Mouse (Mus musculus) spleen, postnatal 36 days (tissue): ENCODE measurements around the gene Vsx1.

Experiments
- DNase-seq, 2 experiments: peaks; one replicate each; pipeline ENCODE4 v3.0.0; 2022; ENCODE audit warnings: low spot score in 2 of 2, mixed read lengths in 1 of 2

Vsx1 gene

GRCm38 (mm10) chr2:150689223-150689800, at the start of gene Vsx1:
Vsx1 (minus strand) TSS chr2:150689360.
- DNase-seq: no peak

GRCm38 (mm10) chr2:150737881-150738280, 48.7 kb upstream of the Vsx1 start:
- DNase-seq: no peak

- DNase-seq: no peak
Observed at GRCm38 (mm10) chr2:150735756-150736576, 46.8 kb upstream of the Vsx1 start.

- DNase-seq: no peak
Observed at GRCm38 (mm10) chr2:150712167-150712674, 23.1 kb upstream of the Vsx1 start.

- DNase-seq: no peak
Observed at GRCm38 (mm10) chr2:150691481-150692170, 2.5 kb upstream of the Vsx1 start.

- DNase-seq: no peak
Observed at GRCm38 (mm10) chr2:150690216-150690615, 1.1 kb upstream of the Vsx1 start.

- no peak for DNase-seq
Observed at GRCm38 (mm10) chr2:150688541-150689186, 496 bp downstream of the Vsx1 start.

GRCm38 (mm10) chr2:150687871-150688540, 1.2 kb downstream of the Vsx1 start:
- DNase-seq: no peak

- no peak for DNase-seq
Observed at GRCm38 (mm10) chr2:150685389-150685788, 3.8 kb downstream of the Vsx1 start.

GRCm38 (mm10) chr2:150684451-150684850, 4.7 kb downstream of the Vsx1 start:
- DNase-seq: no peak

- no peak for DNase-seq
Observed at GRCm38 (mm10) chr2:150681581-150681980, 7.6 kb downstream of the Vsx1 start.

GRCm38 (mm10) chr2:150678392-150678791, 10.8 kb downstream of the Vsx1 start:
- peak; percentile 57 to 67 for DNase-seq

GRCm38 (mm10) chr2:150675525-150675924, 13.6 kb downstream of the Vsx1 start:
- no peak for DNase-seq

GRCm38 (mm10) chr2:150674900-150675299, 14.3 kb downstream of the Vsx1 start:
- peak; percentile 70 to 77 for DNase-seq

GRCm38 (mm10) chr2:150673929-150674328, 15.2 kb downstream of the Vsx1 start:
- DNase-seq: peak; percentile 81 to 84

GRCm38 (mm10) chr2:150671609-150672290, 17.4 kb downstream of the Vsx1 start:
- DNase-seq: no peak

- DNase-seq: no peak
Observed at GRCm38 (mm10) chr2:150670926-150671325, 18.2 kb downstream of the Vsx1 start.

- DNase-seq: peak; percentile 84 to 87
Observed at GRCm38 (mm10) chr2:150669454-150670045, 19.6 kb downstream of the Vsx1 start.

GRCm38 (mm10) chr2:150668956-150669355, 20.2 kb downstream of the Vsx1 start:
- DNase-seq: no peak
